Mouse (Mus musculus) gastrocnemius, postnatal 36 days (tissue): ENCODE data around the gene Scn8a. TPM values are rescaled to one million over a fixed set of nuclear protein-coding genes. Genes with fewer than 3 reads are reported as not detected.

Experiments
- DNase-seq, 2 experiments: peaks; one replicate each; pipeline ENCODE4 v3.0.0; 2022
- intact Hi-C: fragments of 180-260 bp; cut with DNase I; formaldehyde crosslinking; loops from one replicate; pipeline ENCODE4 v1.15.1; 2025
- total RNA-seq, 2 experiments: library from RNA; stranded (reverse); gene quantifications; 2 replicates each; pipeline ENCODE4 v1.2.3; 2021

Scn8a gene
- total RNA-seq, 2 experiments from 2014 or later: 0.43 TPM; not detected in 1

- DNase-seq: no peak
- intact Hi-C loops: no loop called here
Measured at GRCm38 (mm10) chr15:101008386-101009010, 138.8 kb downstream of the Scn8a start.

DNA sequence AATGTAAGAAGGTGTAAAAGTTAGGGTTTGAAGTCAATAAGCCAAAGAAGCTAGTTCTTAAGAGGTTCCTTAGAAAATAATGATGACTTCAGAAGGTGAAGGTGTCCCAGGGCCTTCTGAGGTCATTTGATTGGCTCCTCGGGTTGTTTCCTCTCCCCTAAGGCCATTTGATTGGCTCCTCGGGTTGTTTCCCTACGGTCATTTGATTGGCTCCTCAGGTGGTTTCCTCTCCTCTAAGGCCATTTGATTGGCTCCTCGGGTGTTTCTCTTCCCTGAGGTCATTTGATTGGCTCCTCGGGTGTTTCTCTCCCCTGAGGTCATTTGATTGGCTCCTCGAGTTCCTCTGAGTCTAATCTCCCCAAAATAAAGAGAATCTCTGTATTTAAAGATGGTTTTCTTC lies 141.7 kb downstream of the Scn8a start:
- intact Hi-C loops: no loop called here
- DNase-seq: no peak

DNA sequence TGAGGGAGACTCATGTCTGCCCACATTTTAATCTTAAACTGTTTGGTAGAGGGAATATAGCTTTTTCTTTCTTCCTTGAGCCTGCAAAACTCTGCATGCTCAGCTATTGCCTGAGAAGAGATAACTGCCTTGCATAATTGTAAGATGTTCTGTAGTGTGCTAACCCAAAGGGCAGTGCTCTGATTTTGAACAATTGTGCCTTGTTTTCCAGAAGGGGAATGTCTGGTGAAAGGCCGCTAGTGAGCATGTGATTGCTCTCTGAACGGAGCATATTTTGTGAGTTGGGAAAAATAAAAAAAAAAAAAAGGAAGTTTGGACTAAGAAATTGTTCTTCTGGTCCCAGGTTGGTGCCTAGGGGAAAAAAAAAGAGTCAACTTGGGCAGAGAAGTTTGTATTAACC lies 159.3 kb downstream of the Scn8a start:
- no peak for DNase-seq
- intact Hi-C loops: no loop called here

- intact Hi-C loops: loop anchor here (5.0 kb wide), 1 partner anchor 282 kb away; no protein-coding TSS in a partner anchor
- no peak for DNase-seq
Measured at GRCm38 (mm10) chr15:101039651-101040050, 170.0 kb downstream of the Scn8a start.

DNA sequence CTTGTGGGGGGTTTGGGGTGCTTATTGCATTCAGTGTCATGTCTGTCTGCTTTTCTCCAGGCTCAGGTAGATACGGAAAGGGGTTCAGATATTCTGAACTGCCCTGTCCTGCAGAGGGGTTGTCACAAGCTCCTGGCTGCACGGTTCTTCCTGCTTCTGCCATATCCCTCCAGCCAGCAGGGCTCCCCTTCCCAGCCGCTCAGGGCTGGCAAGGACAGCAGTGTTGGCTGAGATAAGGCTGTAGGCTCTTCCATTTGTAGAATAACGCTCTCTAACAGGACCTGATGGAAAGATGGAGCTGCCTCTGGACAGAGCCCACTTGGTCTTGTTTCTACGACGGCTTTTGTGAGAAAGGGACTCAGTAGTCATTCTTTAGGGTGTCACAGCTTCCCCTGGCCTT lies 172.3 kb downstream of the Scn8a start:
- no peak for DNase-seq
- intact Hi-C loops: no loop called here

- intact Hi-C loops: no loop called here
- DNase-seq: peak; percentile 24 to 51
Measured at GRCm38 (mm10) chr15:101042613-101043012, 173.0 kb downstream of the Scn8a start.

DNA sequence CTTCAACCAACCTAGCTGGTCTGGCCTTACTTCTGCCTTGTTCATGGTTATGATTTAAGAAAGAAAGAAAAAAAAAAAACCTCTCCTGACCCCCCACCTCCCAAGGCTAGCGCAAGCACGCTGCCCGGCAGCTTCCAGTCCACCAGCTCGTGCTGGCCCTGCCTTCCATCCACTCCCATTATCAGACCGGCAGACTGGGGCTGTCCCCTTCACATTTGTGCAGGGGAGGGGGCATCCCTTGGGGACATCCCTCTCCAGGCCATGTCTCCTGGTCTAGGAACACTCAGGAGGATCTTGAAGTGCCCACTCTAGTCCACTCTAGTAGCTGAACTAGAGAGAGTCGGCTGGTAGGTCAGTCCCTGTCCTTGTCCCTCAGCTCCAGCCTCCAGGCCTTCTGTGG lies 174.9 kb downstream of the Scn8a start:
- DNase-seq: no peak
- intact Hi-C loops: no loop called here

- intact Hi-C loops: no loop called here
- DNase-seq: no peak
Measured at GRCm38 (mm10) chr15:101046039-101046526, 176.4 kb downstream of the Scn8a start.

DNA sequence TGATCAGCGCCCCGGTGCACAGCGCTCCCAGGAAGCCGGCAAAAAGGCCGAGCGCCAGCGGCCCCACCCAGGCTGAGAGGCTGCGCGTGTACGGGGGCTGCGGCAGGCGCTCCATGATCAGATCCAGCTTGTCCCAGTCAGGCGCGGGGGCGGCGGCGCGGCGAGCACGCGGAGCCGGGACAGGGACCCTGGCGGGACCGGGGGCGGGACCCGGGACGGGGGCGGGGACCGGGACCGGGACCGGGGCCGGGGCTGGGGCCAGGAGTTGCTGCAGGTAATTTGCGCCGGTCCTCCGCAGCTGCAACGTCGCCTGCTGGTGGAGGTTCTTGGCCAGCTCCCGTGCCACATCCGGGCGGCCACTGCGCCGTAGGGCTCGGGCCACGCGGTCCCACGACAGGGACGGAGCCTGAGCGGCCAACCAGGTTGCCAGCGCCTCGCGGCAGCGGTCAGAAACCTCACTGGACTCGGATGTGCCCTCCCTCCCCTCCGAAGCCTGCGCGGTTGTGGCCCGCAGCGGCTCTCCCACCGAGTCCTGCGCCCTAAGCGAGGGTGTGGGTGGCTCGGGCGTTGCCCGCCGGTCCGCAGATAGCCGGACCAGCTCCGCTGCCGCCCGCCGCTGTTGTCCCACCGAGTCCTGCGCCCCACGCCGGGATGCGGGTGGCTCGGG lies 177.0 kb downstream of the Scn8a start:
- intact Hi-C loops: no loop called here
- peak in 1 of 2 experiments; percentile 14 for DNase-seq

DNA sequence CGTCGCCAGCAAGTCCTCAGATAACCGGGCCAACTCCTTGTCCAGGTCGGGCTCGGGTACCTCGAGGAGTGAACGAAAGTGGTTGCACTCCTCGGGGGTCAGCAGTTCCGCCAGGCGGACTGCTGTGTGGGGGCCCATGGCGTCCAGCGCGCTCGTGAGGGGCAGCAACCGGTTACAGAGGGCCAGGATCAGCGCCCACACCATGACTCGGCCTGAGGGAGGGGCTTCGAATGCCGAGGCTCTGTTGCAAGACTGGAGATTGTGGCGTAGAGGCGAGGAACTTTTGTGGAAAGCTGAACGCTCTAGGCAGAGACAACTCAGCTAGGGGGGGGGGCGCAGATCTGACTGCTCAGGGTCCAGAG lies 177.5 kb downstream of the Scn8a start, which contains the start of gene Gm47841:
Gm47841 (minus strand) TSS at position 204 of the 362 bp plus-strand sequence.
- DNase-seq: no peak
- intact Hi-C loops: no loop called here

DNA sequence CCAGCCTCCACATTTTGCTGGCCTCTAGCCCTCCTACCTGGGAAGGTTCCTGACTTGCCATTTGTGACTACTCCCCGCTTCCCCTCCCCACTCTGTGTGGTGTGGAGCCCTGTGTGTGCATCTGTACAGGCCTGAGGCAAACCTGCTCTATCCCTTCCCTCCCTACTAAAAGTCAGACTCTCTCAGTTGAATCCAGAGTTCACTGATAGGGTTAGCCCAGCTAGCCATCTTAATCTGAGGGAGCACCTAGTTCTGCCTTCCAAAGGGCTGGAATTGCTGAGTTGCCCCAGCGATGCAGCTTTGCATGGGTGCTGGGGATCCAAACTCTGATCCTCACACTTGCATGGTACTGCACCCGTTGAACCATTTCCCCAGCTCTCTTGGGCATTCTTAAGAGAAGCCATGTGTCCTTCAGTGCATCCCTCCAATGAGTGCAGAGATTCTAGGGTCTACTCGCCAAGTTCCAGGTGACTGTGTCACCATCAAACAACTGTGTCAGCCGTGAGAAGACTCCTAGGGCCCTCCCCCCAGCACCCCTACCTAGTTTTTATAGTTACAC lies 178.8 kb downstream of the Scn8a start:
- no peak for DNase-seq
- intact Hi-C loops: no loop called here

DNA sequence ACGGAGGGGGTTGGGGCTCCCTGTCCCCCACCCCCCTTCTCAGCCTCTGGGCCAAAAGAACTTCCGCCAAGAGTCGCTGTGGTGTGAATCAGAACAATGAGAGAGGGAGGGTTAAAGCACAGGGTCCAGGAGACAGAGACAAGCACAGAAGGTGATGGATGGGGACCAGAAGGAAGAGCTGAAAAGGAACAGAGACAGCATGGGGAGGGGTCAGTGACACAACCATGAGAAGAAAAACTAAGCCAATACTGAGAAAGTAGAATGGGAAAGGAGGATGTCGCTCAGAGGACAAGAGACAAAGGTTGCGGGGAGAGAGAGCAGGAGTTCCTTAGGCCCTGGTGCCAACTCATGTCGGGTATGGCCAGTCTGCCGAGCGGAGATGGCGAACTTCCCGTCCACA lies 182.2 kb downstream of the Scn8a start:
- intact Hi-C loops: no loop called here
- no peak for DNase-seq

GRCm38 (mm10) chr15:101052560-101053501 lies 183.2 kb downstream of the Scn8a start:
- intact Hi-C loops: no loop called here
- DNase-seq: no peak

DNA sequence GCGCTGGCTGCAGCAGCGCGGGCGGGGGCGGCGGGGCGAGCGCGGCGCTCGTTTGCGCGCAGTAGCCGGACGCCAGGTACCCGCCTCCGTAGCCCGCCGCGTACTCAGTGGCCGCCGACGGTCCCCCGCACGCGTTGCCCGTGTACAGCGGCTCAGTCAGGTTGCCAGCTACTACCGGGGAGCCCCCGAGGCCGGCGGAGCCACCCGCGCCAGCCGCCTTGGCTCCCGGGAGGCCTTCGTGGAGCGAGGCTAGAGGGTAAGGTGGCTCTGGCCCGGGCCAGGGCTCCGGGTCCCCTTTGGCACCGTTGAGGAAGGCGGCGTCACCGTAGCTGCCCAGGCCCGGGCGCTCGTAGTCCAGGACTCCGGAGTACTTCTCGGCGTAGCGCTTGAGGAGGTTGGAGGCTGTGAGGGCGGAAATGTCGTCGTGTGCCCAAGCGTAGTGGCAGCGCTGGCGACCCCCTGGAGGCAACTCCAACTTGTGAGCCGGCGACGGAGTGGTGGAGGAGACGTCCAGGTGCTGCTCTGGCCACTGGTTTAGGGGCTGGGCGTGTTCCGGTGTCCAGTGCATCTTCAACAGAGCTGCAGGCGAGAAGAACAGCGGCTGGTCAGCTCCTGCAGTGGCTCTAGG lies 184.3 kb downstream of the Scn8a start:
- no peak for DNase-seq
- intact Hi-C loops: no loop called here

DNA sequence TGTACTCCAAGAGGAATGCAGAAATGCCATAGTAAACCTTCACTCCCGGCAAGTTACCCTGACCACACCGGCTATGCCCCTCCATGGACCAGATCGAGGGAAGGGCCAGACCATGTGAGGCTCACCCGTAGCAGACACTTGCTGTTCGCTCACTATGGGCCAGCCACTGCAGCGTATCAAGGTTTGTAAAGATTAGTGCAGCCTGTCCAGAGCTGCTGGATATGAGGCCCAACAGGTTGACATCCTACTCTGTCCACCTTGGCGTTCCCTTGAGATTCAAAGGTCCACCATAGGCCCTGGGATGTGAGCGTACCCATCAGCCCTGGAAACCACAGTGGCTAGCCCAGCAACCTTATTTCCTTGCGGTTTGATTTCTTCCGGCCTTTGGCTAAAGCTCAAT lies 184.9 kb downstream of the Scn8a start:
- no peak for DNase-seq
- intact Hi-C loops: no loop called here

DNA sequence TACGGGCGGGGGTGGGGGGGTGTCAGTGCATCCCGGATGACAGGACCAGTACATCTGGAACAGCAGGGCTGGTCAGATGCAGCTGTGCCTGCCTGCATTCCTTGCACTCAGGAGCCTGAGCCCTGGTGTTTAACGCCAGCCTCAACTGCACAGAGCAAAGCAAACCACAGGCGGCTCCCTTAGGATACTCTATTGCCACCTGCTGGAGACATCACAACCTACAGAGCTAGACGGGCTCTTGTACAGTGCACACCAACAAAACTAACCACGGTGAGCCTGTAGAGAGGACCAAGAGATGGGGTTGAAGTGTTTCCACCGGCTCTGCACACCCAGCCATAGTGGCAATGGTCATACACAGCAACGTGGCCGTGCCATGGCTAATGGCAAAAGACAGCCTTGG lies 186.6 kb downstream of the Scn8a start:
- no peak for DNase-seq
- intact Hi-C loops: no loop called here

GRCm38 (mm10) chr15:101059570-101060279 lies 190.1 kb downstream of the Scn8a start:
- DNase-seq: no peak
- intact Hi-C loops: no loop called here

GRCm38 (mm10) chr15:101060280-101060852 lies 190.7 kb downstream of the Scn8a start:
- intact Hi-C loops: no loop called here
- DNase-seq: no peak

DNA sequence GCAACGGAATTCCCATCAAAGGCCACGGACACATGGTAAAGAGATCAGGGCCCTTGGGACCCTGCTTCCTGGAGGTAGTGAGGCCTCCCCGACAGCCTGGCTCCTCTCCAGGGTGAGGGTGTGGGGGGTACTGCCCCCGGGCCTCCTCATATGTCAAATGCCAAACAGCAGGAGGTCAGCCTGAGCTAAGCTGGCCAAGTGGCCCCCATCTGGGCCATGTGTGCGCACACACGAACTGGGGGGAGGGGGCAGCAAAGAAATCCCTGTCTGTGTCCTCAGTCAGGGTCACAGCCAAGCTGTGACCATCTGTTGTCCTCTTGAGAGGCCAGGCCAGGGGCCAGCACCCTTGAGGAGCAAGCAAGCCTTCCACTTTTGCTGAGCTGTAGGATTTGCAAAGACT lies 195.4 kb downstream of the Scn8a start:
- intact Hi-C loops: no loop called here
- no peak for DNase-seq
